35 mouse cellular contexts compared by ENCODE assay signal in genomic region chr1:160262415-160262814, GRCm38 (mm10). TPM values are rescaled to one million over a fixed set of nuclear protein-coding genes. Genes with fewer than 3 reads are reported as not detected.
DNase-seq lines count a peak whose midpoint lies in the region; ATAC-seq and TF ChIP-seq lines count a peak whose summit lies in the region.
"Had no signal": no experiment of that assay in that cellular context is flagged by ENCODE, and none has a peak within 500 bp of the region (broad histone marks: within the 10 kb centered on the region; RNA-seq: fewer than 3 reads in every experiment).

No protein-coding gene starts in this region.

- no peak overlapping the region for H3K27ac ChIP-seq in kidney, postnatal 0 days
- H3K27ac ChIP-seq: forebrain, embryonic 10.5 days; forebrain, embryonic 15.5 days; gastrocnemius, adult 2 months; heart, adult 2 months; heart, embryonic 13.5 days; hindbrain, embryonic 14.5 days; kidney, embryonic 15.5 days; liver, embryonic 14.5 days; neural tube, embryonic 15.5 days; stomach, embryonic 15.5 days had no signal

- no peaks in the 10 kb centered on the region for H3K27me3 ChIP-seq in kidney, postnatal 0 days (ENCODE audit: insufficient read depth, low read length)
- H3K27me3 ChIP-seq: forebrain, embryonic 15.5 days; heart, embryonic 13.5 days; kidney, embryonic 15.5 days; lung, embryonic 15.5 days; megakaryocyte, embryonic 14.5 days; neural tube, embryonic 15.5 days; stomach, embryonic 15.5 days had no signal

- H3K4me2 ChIP-seq in kidney, postnatal 0 days (ENCODE audit: low read length): no peak overlapping the region
- H3K4me2 ChIP-seq: forebrain, embryonic 15.5 days; heart, embryonic 13.5 days; hindbrain, embryonic 14.5 days; kidney, embryonic 15.5 days; lung, embryonic 15.5 days; neural tube, embryonic 15.5 days; stomach, embryonic 15.5 days had no signal

- no peak overlapping the region for H3K9ac ChIP-seq in kidney, postnatal 0 days (ENCODE audit: low read depth, low read length)
- H3K9ac ChIP-seq: forebrain, embryonic 15.5 days; heart, embryonic 13.5 days; hindbrain, embryonic 14.5 days; kidney, embryonic 15.5 days; liver, embryonic 14.5 days; lung, embryonic 15.5 days; neural tube, embryonic 15.5 days; stomach, embryonic 15.5 days had no signal

- TF ChIP-seq CTCF in kidney, postnatal 0 days (IDR thresholded peaks at IDR 0.05; ENCODE audit: low read depth): no peak

- no peak overlapping the region for H3K4me3 ChIP-seq in kidney, postnatal 0 days (replicated peaks; ENCODE audit: low read depth, low read length)
- H3K4me3 ChIP-seq: forebrain, embryonic 10.5 days; forebrain, embryonic 15.5 days; gastrocnemius, adult 2 months; heart, adult 2 months; heart, embryonic 13.5 days; kidney, embryonic 15.5 days; lung, embryonic 15.5 days; megakaryocyte, embryonic 14.5 days; neural tube, embryonic 15.5 days; stomach, embryonic 15.5 days had no signal

- DNase-seq in kidney, postnatal 0 days (ENCODE audit: low spot score): peak; percentile 41
- DNase-seq in kidney, adult 18-20 months: no peak
- peak; percentile 27 for DNase-seq in 3134 (ENCODE audit: extremely low read depth, insufficient read length, low spot score)
- peak; percentile 32 for DNase-seq in Muller cell, postnatal 12 days (ENCODE audit: inconsistent ontology term)
- DNase-seq in left cerebral cortex, adult 18-20 months (ENCODE audit: low spot score in 2 of 2): no peak
- DNase-seq in testis, postnatal 14 days (ENCODE audit: low spot score): no peak
- DNase-seq: adrenal gland, adult 2 months; adrenal gland, postnatal 36 days; B cell, adult 2 months; cerebellum, adult 18-20 months; cerebellum, postnatal 14 days; gastrocnemius, adult 2 months; gastrocnemius, postnatal 36 days; heart, adult 2 months; heart, postnatal 10 days; kidney, postnatal 36 days; layer of hippocampus, postnatal 36 days; liver; midbrain, embryonic 14.5 days; right cerebral cortex, postnatal 25 days; thymus, adult 18-20 months; thymus, postnatal 25 days had no signal

- no peaks in the 10 kb centered on the region for H3K9me3 ChIP-seq in kidney, postnatal 0 days (replicated peaks; ENCODE audit: low read length)
- H3K9me3 ChIP-seq: forebrain, embryonic 10.5 days; forebrain, embryonic 15.5 days; G1E; heart, embryonic 13.5 days; kidney, embryonic 15.5 days; lung, embryonic 15.5 days; megakaryocyte, embryonic 14.5 days; neural tube, embryonic 15.5 days; stomach, embryonic 15.5 days had no signal

- 60% methylated on average over 4 of the region's 4 CpGs for WGBS in kidney, postnatal 0 days

- H3K4me1 ChIP-seq in kidney, postnatal 0 days (replicated peaks; ENCODE audit: insufficient read depth, low read length): no peaks in the 10 kb centered on the region

- no peak for ATAC-seq in kidney, postnatal 0 days (replicated peaks; ENCODE audit: low FRiP score, low read depth)
- peak; percentile 15; the same call in 1 of the 2 replicates for ATAC-seq in megakaryocyte progenitor cell, adult 5-6 weeks (replicated peaks; ENCODE audit: poor library complexity)
- ATAC-seq in frontal cortex, adult (ENCODE audit: low TSS enrichment): no peak
- ATAC-seq: forebrain, embryonic 15.5 days had no signal

- H3K36me3 ChIP-seq in kidney, postnatal 0 days (ENCODE audit: insufficient read depth, low read length): no peaks in the 10 kb centered on the region
- H3K36me3 ChIP-seq: forebrain, embryonic 10.5 days; forebrain, embryonic 15.5 days; heart, embryonic 13.5 days; kidney, embryonic 15.5 days; lung, embryonic 15.5 days; neural tube, embryonic 15.5 days; stomach, embryonic 15.5 days had no signal

RNA-seq across cellular contexts. Expression of gene Cacybp, which starts 49.7 kb away (rescaled TPM):
- 180 and 182 TPM in 2 replicates for polyA plus RNA-seq in kidney, postnatal 0 days (2015; fragmentation: Nextera tagmentation; extraction: Ambion mirVana)
- 338 and 369 TPM in 2 replicates for total RNA-seq in megakaryocyte progenitor cell, adult 5-6 weeks (2015)
- total RNA-seq in megakaryocyte progenitor cell, adult 5-6 weeks (2017): 281 and 317 TPM in 2 replicates
- 10 to 100 TPM; 83.7 to 95.0 TPM for total RNA-seq in left cerebral cortex, adult 18-20 months (2021)

Comparison
In these comparisons a context has a peak if more than half of its experiments do, and no peak if none do; other contexts are left out.
1. DNase-seq: peak in kidney, postnatal 0 days (single experiment), 3134 (single experiment) and Muller cell, postnatal 12 days (single experiment); none in kidney, adult 18-20 months (single experiment), left cerebral cortex, adult 18-20 months (0 of 2) and testis, postnatal 14 days (single experiment).